Mouse (Mus musculus): ENCODE results near the gene Gm13290. TPM values are rescaled to one million over a fixed set of nuclear protein-coding genes. Genes with fewer than 3 reads are reported as not detected.

Gene Gm13290
- polyA plus RNA-seq, 1 experiment from 2014 or later = 0.23 TPM

Other genes starting within 250 kb of the Gm13290 start
- not detected in 2 replicates for gene Ifna15, start 215.6 kb upstream of the Gm13290 start, polyA plus RNA-seq (2015; fragmentation: Nextera tagmentation; extraction: Ambion mirVana)
- gene Ifna14, start 202.0 kb upstream of the Gm13290 start, polyA plus RNA-seq (2015; fragmentation: Nextera tagmentation; extraction: Ambion mirVana) = not detected in 2 replicates
- not detected in 2 replicates for gene Ifna9, start 181.4 kb upstream of the Gm13290 start, polyA plus RNA-seq (2015; fragmentation: Nextera tagmentation; extraction: Ambion mirVana)
- not detected in 2 replicates for gene Ifna12, start 170.5 kb upstream of the Gm13290 start, polyA plus RNA-seq (2015; fragmentation: Nextera tagmentation; extraction: Ambion mirVana)
- gene C87499, start 139.4 kb upstream of the Gm13290 start, polyA plus RNA-seq (2015; fragmentation: Nextera tagmentation; extraction: Ambion mirVana) = not detected in 2 replicates
- not detected in 2 replicates for gene Ifna13, start 129.4 kb upstream of the Gm13290 start, polyA plus RNA-seq (2015; fragmentation: Nextera tagmentation; extraction: Ambion mirVana)
- gene Ifna16, start 96.9 kb upstream of the Gm13290 start, polyA plus RNA-seq (2015; fragmentation: Nextera tagmentation; extraction: Ambion mirVana) = not detected in 2 replicates
- gene Ifna2, start 89.9 kb upstream of the Gm13290 start, polyA plus RNA-seq (2015; fragmentation: Nextera tagmentation; extraction: Ambion mirVana) = not detected in 2 replicates
- gene Ifnab, start 82.5 kb upstream of the Gm13290 start, polyA plus RNA-seq (2015; fragmentation: Nextera tagmentation; extraction: Ambion mirVana) = not detected in 2 replicates
- gene Gm26566, start 52.0 kb upstream of the Gm13290 start, polyA plus RNA-seq (2015; fragmentation: Nextera tagmentation; extraction: Ambion mirVana) = 1.1 and 1.2 TPM in 2 replicates
- 95.2 and 103 TPM in 2 replicates for gene Klhl9, start 51.4 kb upstream of the Gm13290 start, polyA plus RNA-seq (2015; fragmentation: Nextera tagmentation; extraction: Ambion mirVana)
- not detected in 2 replicates for gene Gm13271, start 19.0 kb upstream of the Gm13290 start, polyA plus RNA-seq (2015; fragmentation: Nextera tagmentation; extraction: Ambion mirVana)
- 0.30 and 0.49 TPM in 2 replicates for gene Gm13283, start 13.7 kb upstream of the Gm13290 start, polyA plus RNA-seq (2015; fragmentation: Nextera tagmentation; extraction: Ambion mirVana)
- not detected in 2 replicates for gene Gm13289, start 3.1 kb downstream of the Gm13290 start, polyA plus RNA-seq (2015; fragmentation: Nextera tagmentation; extraction: Ambion mirVana)
- gene Gm13272, start 6.0 kb downstream of the Gm13290 start, polyA plus RNA-seq (2015; fragmentation: Nextera tagmentation; extraction: Ambion mirVana) = 0.40 TPM in 1 of 2 replicates, not detected in the other
- 0.35 TPM in 1 of 2 replicates, not detected in the other for gene Ifnz, start 8.3 kb downstream of the Gm13290 start, polyA plus RNA-seq (2015; fragmentation: Nextera tagmentation; extraction: Ambion mirVana)
- not detected in 2 replicates for gene Gm13276, start 11.9 kb downstream of the Gm13290 start, polyA plus RNA-seq (2015; fragmentation: Nextera tagmentation; extraction: Ambion mirVana)
- not detected in 2 replicates for gene Gm13277, start 14.8 kb downstream of the Gm13290 start, polyA plus RNA-seq (2015; fragmentation: Nextera tagmentation; extraction: Ambion mirVana)
- gene Gm13278, start 17.7 kb downstream of the Gm13290 start, polyA plus RNA-seq (2015; fragmentation: Nextera tagmentation; extraction: Ambion mirVana) = not detected in 2 replicates
- not detected in 2 replicates for gene Gm13275, start 20.7 kb downstream of the Gm13290 start, polyA plus RNA-seq (2015; fragmentation: Nextera tagmentation; extraction: Ambion mirVana)
- not detected in 2 replicates for gene Gm13279, start 23.6 kb downstream of the Gm13290 start, polyA plus RNA-seq (2015; fragmentation: Nextera tagmentation; extraction: Ambion mirVana)
- gene Gm13285, start 25.8 kb downstream of the Gm13290 start, polyA plus RNA-seq (2015; fragmentation: Nextera tagmentation; extraction: Ambion mirVana) = 1.0 and 1.2 TPM in 2 replicates
- not detected in 2 replicates for gene Gm13287, start 29.4 kb downstream of the Gm13290 start, polyA plus RNA-seq (2015; fragmentation: Nextera tagmentation; extraction: Ambion mirVana)
- gene Gm13288, start 31.7 kb downstream of the Gm13290 start, polyA plus RNA-seq (2015; fragmentation: Nextera tagmentation; extraction: Ambion mirVana) = 0.08 TPM in 1 of 2 replicates, not detected in the other
- gene Ifna7, start 42.4 kb downstream of the Gm13290 start, polyA plus RNA-seq (2015; fragmentation: Nextera tagmentation; extraction: Ambion mirVana) = not detected in 2 replicates
- gene Ifna11, start 46.1 kb downstream of the Gm13290 start, polyA plus RNA-seq (2015; fragmentation: Nextera tagmentation; extraction: Ambion mirVana) = not detected in 2 replicates
- gene Ifna6, start 53.6 kb downstream of the Gm13290 start, polyA plus RNA-seq (2015; fragmentation: Nextera tagmentation; extraction: Ambion mirVana) = not detected in 2 replicates
- not detected in 2 replicates for gene Ifna5, start 61.7 kb downstream of the Gm13290 start, polyA plus RNA-seq (2015; fragmentation: Nextera tagmentation; extraction: Ambion mirVana)
- gene Ifna4, start 68.0 kb downstream of the Gm13290 start, polyA plus RNA-seq (2015; fragmentation: Nextera tagmentation; extraction: Ambion mirVana) = not detected in 2 replicates
- not detected in 2 replicates for gene Ifna1, start 76.3 kb downstream of the Gm13290 start, polyA plus RNA-seq (2015; fragmentation: Nextera tagmentation; extraction: Ambion mirVana)
- not detected in 2 replicates for gene Ifne, start 106.4 kb downstream of the Gm13290 start, polyA plus RNA-seq (2015; fragmentation: Nextera tagmentation; extraction: Ambion mirVana)

Measured in kidney, embryonic 15.5 days (tissue).